Mouse (Mus musculus): ENCODE results near the gene Adamts18.

DNA sequence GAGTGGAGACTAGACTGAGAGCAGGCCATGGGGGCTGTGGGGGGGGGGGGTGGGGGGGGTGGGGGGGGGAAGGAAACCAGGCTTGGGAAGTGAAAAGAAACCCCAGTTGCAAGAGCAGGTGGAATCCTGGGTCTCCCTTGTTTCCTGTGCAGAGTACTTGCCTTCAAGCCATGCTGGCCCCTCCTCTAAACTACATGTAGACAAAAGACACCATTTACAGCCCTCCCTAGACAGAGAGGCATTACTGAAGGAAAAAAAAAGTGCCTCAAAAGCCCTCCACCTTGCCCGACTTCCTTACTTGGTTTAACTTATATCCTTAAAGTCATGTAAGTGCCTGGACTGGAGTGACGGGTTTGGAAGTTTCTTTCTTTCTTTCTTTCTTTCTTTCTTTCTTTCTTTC lies 67.0 kb downstream of the Adamts18 start:
- TF ChIP-seq CTCF (IDR thresholded peaks at IDR 0.05; ENCODE audit: low read depth, low read length) (no peak), GATA1 (IDR thresholded peaks at IDR 0.05; ENCODE audit: borderline replicate concordance, low read length) (no peak)
